ENCODE assay signal across 23 mouse cellular contexts in the genomic region with DNA sequence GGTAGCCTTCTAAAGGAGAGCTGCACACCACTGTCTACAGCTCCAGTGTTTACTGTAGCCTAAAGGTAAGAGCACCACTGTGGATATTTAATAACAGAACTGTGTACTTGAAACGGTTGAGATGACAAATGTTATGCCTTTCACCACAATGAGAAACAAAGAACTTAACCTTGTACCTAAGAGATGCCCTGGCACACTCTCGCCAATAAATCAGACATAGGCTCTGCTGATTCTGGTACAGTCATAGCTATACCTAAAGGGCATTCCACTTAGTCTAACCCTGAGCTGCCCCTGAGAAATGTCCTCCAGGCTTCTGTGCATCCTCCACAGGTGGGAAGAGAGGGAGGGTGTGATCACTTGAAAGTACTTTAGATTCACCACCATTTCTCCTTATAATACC. TPM values are rescaled to one million over a fixed set of nuclear protein-coding genes. Genes with fewer than 3 reads are reported as not detected.
DNase-seq lines count a peak whose midpoint lies in the region; ATAC-seq and TF ChIP-seq lines count a peak whose summit lies in the region.
"Had no signal": no experiment of that assay in that cellular context is flagged by ENCODE, and none has a peak within 500 bp of the region (broad histone marks: within the 10 kb centered on the region; RNA-seq: fewer than 3 reads in every experiment).

No protein-coding gene starts in this region.

- peak; percentile 27 for ATAC-seq in Patski
- ATAC-seq: forebrain, embryonic 13.5 days; forebrain, embryonic 16.5 days; hindbrain, postnatal 0 days; inflammation-experienced regulatory T-cells, adult 6 months; intestine, embryonic 16.5 days had no signal

- in situ Hi-C loops in Patski (cut with MboI; ENCODE audit: low pct_unique_long_range_greater_than_20kb), result loop anchor here (10.0 kb wide), 1 partner anchor 480 kb away; a partner anchor contains a TSS

- no peaks in the 10 kb centered on the region for H3K27me3 ChIP-seq in Patski
- H3K27me3 ChIP-seq: forebrain, embryonic 13.5 days; heart, embryonic 13.5 days had no signal

- POLR2A ChIA-PET in Patski (lab: Charles Lee), result no interaction called here

- peak; percentile 44 for DNase-seq in adrenal gland, adult 8-10 months
- no peak for DNase-seq in adrenal gland, postnatal 4 days (ENCODE audit: low spot score in 2 of 2)
- DNase-seq in 3T3-L1 (ENCODE audit: low read depth, low spot score), result peak; percentile 53
- no peak for DNase-seq in Patski (ENCODE audit: low read depth, low spot score)
- DNase-seq in layer of hippocampus, adult 9-10 months (ENCODE audit: low spot score), result no peak
- DNase-seq in embryo, embryonic 9.5 days (ENCODE audit: extremely low spot score), result no peak
- DNase-seq: cerebellum, adult 11-12 months; cerebellum, adult 8-10 months; cerebellum, postnatal 10 days; cerebellum, postnatal 36 days; embryo, embryonic 11 days; gastrocnemius, postnatal 10 days; gastrocnemius, postnatal 36 days; heart, adult 2 months; heart, postnatal 14 days; heart, postnatal 4 days had no signal

- no peak for TF ChIP-seq CTCF in Patski (IDR thresholded peaks at IDR 0.05)

- CTCF ChIA-PET in Patski (lab: Charles Lee), result interaction anchor here (1.5 to 3.6 kb wide), 3 partner anchors 9 to 79 kb away, joined by 3 to 9 read pairs (median 7); no protein-coding TSS in a partner anchor

RNA-seq across cellular contexts. Expression of a gene that starts 8.7 kb away (rescaled TPM):
- 100 to 1,000 TPM in 1 of 4 experiments, 10 to 100 TPM in 3; 33.4 to 102 (median 63.6) TPM for total RNA-seq in adrenal gland, adult 8-10 months (2022)
- total RNA-seq in adrenal gland, postnatal 4 days (2021), result 10 to 100 TPM; 19.7 to 24.6 TPM
- 467 TPM for polyA plus RNA-seq in Patski (2021)

RNA-seq across cellular contexts. Expression of a gene that starts 20.1 kb away (rescaled TPM):
- total RNA-seq in adrenal gland, adult 8-10 months (2022), result 1 to 10 TPM in 3 of 4 experiments, under 1 TPM in 1; 0.44 to 1.5 (median 1.2) TPM
- total RNA-seq in adrenal gland, postnatal 4 days (2021), result 10 to 100 TPM in 1 of 2 experiments, 1 to 10 TPM in 1; 10.0 to 11.0 TPM
- 24.5 TPM for polyA plus RNA-seq in Patski (2021)
- total RNA-seq: gastrocnemius, adult 18-20 months had no signal

Comparison
In these comparisons a context has a peak if more than half of its experiments do, and no peak if none do; other contexts are left out.
1. DNase-seq: peak in adrenal gland, adult 8-10 months (single experiment) and 3T3-L1 (single experiment); none in adrenal gland, postnatal 4 days (0 of 2), Patski (single experiment), layer of hippocampus, adult 9-10 months (single experiment) and embryo, embryonic 9.5 days (single experiment).
2. RNA of a gene that starts 20.1 kb away (total RNA-seq): 10.0 to 11.0 TPM in adrenal gland, postnatal 4 days; 0.44 to 1.5 TPM in adrenal gland, adult 8-10 months; every median in the first group is over 4 times any median in the second.